Mouse (Mus musculus) intestine, embryonic 16.5 days (tissue): Measurements from ENCODE around the gene Adtrp. TPM values are rescaled to one million over a fixed set of nuclear protein-coding genes. Genes with fewer than 3 reads are reported as not detected.

Experiments used
- ATAC-seq: fragments of 200-750 bp; cut with Nextera tagmentation; 2 replicates; pipeline ENCODE4 v1.8.0; 2017; ENCODE audit warnings: moderate TSS enrichment, moderate library complexity
- H3K27ac ChIP-seq: fragments of 300-500 bp; sonication (generic); 2 replicates; pipeline ENCODE4 v1.5.1; 2014; ENCODE audit warnings: mild to moderate bottlenecking, low read length
- H3K27me3 ChIP-seq: fragments of 300-500 bp; sonication (generic); replicated peaks from 2 replicates; pipeline ENCODE4 v1.6.1; 2014; ENCODE audit warnings: low read length, control low read depth, mixed read lengths; ENCODE audit not compliant: control insufficient read depth, insufficient read depth
- H3K36me3 ChIP-seq: fragments of 300-500 bp; sonication (generic); 2 replicates; pipeline ENCODE4 v1.6.1; 2014; ENCODE audit warnings: low read length, control low read depth; ENCODE audit not compliant: control insufficient read depth, insufficient read depth
- H3K4me1 ChIP-seq: fragments of 300-500 bp; sonication (generic); 2 replicates; pipeline ENCODE4 v1.6.1; 2014; ENCODE audit warnings: low read length, control low read depth, mixed read lengths; ENCODE audit not compliant: control insufficient read depth, insufficient read depth
- H3K4me2 ChIP-seq: fragments of 300-500 bp; sonication (generic); 2 replicates; pipeline ENCODE4 v1.6.1; 2014; ENCODE audit warnings: low read depth, low read length, control low read depth
- H3K4me3 ChIP-seq: fragments of 300-500 bp; sonication (generic); 2 replicates; pipeline ENCODE4 v1.5.1; 2014; ENCODE audit warnings: mild to moderate bottlenecking, low read length
- H3K9ac ChIP-seq: fragments of 300-500 bp; sonication (generic); 2 replicates; pipeline ENCODE4 v1.6.1; 2014; ENCODE audit warnings: low read depth, low read length
- H3K9me3 ChIP-seq: fragments of 300-500 bp; sonication (generic); 2 replicates; pipeline ENCODE4 v1.6.1; 2016; ENCODE audit warnings: low read length, control low read depth; ENCODE audit not compliant: control insufficient read depth
- WGBS: fragments of 180-500 bp; shearing (Covaris S2); extraction: QIAGEN DNeasy Blood & Tissue Kit; methylation state at CpG from one replicate; pipeline ENCODE4 v1.1.7; 2014; 5-methylcytosine and 5-hydroxymethylcytosine counted together
- polyA plus RNA-seq: library from polyadenylated mRNA; unstranded; fragments of >200 nt; fragmentation: Nextera tagmentation; extraction: Ambion mirVana; gene quantifications from 2 replicates; pipeline ENCODE4 v1.2.1, GENCODE M21; 2015

The Adtrp gene
- polyA plus RNA-seq, result 21.5 and 32.5 TPM in 2 replicates

DNA sequence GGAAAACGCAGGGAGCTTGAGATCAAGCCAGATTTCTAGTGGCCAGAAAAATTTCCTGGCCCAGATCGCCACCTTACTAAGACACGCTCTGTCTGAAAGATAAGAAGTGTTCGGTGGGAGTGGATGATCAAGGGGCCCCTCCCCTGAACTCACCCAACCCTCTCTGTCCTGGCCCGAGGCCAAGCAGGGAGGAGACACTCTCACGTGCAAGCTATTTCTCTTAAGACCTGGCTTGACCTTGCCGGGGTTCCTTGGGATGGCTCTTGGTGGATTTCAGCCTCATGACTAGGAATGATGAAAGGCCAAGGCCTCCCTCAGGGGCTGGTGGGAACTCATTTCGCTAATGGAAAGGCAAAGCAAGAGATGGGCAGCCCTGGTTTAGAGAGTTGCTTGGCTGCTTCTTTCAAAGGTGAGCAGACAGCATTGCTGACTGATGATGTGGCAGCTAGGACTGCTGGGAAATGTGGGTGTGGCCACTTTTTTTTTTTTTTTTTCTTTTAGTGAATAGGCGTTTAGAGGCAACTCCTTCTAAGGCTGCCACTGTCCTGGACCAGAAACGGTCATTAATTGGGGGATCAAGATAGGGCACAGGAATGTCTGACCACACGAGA is at the start of gene Adtrp:
TSS of gene Adtrp (minus strand) at position 169 of the 611 bp plus-strand sequence.
- Histone ChIP-seq H3K4me3 (no peak within 1 kb of the TSS), H3K4me1 (no peaks in the 10 kb centered on the region), H3K36me3 (no peaks in the 10 kb centered on the region), H3K27ac (no peak within 1 kb of the TSS), H3K9ac (no peak within 1 kb of the TSS), H3K9me3 (no peaks in the 10 kb centered on the region), H3K27me3 (no peaks in the 10 kb centered on the region), H3K4me2 (no peak within 1 kb of the TSS)
- ATAC-seq, result peak; percentile 52
- WGBS, result 64% methylated on average over 11 of the region's 11 CpGs

DNA sequence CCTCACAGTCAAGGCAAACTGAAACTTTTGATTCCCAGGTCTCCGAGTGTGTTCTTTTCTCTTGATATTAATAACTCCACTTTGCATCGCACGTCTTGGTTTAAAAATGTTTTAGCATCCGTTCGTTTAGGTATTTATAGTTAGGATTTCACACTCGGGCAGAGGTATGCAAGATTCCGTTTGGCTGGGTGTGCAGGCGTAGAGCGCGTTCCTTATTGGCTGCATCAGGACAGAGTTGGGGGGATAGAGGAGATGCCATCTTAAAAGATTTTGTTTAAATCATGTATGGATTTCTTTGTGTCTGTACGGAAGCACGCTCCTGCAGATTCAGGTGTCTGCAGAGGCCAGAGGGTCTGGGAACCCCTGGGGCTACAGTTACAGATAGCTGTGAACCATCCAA is 44.5 kb upstream of the Adtrp start:
- H3K4me3 ChIP-seq, result no peak overlapping the region
- no peaks in the 10 kb centered on the region for H3K27me3 ChIP-seq
- no peak overlapping the region for H3K27ac ChIP-seq
- no peaks in the 10 kb centered on the region for H3K36me3 ChIP-seq
- no peaks in the 10 kb centered on the region for H3K4me1 ChIP-seq
- H3K4me2 ChIP-seq, result no peak overlapping the region
- no peak overlapping the region for H3K9ac ChIP-seq
- no peak for ATAC-seq
- no peaks in the 10 kb centered on the region for H3K9me3 ChIP-seq
- 94% methylated on average over 12 of the region's 12 CpGs for WGBS

DNA sequence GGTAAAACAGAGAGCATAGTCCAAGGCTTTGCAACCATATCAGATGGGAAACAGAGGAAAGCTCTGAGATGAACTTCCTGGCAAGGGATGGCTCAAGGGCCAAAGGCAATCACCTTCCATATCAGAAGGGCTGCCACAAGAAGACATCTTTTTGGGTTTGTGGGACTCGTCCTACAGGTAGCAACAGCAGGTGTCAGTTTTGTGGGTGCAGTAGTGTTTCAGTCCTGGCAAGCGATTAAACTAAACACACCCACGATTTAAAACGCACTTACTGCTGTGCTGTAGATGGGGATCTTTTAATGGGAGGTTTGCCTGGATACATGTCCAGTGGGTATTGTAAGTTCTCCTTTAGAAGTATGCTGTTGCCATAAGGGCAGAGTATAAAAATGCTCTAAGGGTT is 43.1 kb upstream of the Adtrp start:
- H3K4me3 ChIP-seq, result no peak overlapping the region
- no peak overlapping the region for H3K9ac ChIP-seq
- H3K4me1 ChIP-seq, result no peaks in the 10 kb centered on the region
- no peak overlapping the region for H3K4me2 ChIP-seq
- H3K27ac ChIP-seq, result no peak overlapping the region
- H3K9me3 ChIP-seq, result no peaks in the 10 kb centered on the region
- 85% methylated on average over 4 of the region's 4 CpGs for WGBS
- ATAC-seq, result no peak
- no peaks in the 10 kb centered on the region for H3K27me3 ChIP-seq
- no peaks in the 10 kb centered on the region for H3K36me3 ChIP-seq

DNA sequence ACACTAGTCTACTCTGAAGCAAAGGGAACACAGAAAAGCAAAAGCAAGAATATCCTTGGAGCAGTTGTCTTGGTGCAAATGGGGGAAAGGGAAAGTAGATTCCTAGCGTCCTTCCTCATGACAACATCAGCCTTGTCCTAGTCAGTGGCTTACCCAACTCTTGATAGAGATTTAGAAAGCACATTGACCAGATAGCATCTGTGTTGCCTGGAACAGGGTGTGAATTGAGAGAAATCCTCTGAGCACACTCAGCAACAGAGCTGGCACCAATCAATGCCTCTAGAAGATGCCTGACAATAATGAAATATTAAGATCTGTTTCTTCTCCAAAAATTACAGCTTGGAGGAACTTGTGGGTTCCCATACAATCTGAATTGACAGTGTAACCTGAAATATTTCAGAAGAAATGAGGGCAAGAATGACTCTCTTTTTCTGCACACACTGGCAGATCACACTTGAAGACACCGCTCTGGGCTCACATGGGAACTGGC is 42.7 kb upstream of the Adtrp start:
- Histone ChIP-seq H3K36me3 (no peaks in the 10 kb centered on the region), H3K9ac (no peak overlapping the region), H3K27ac (no peak overlapping the region), H3K4me2 (no peak overlapping the region), H3K27me3 (no peaks in the 10 kb centered on the region), H3K4me3 (no peak overlapping the region), H3K4me1 (no peaks in the 10 kb centered on the region), H3K9me3 (no peaks in the 10 kb centered on the region)
- WGBS, result 86% methylated on average over 2 of the region's 2 CpGs
- no peak for ATAC-seq

DNA sequence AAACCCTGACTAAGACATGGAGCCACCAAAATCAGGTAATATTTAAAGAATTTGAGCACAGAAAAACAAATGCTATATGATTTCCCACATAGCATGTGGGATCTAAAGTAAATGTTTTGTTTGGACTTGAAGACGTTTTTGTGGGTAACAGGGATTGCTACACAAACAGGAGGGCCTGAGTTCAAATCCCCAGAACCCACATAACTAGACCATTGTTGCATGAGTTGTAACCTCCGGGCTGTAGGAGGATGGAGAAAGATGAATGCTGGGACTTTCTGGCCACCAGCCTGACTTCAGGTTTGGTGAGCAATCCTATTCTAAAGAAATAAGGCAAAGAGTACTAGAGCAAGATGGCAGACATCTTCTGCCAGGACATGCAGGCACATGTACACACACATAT is 41.2 kb upstream of the Adtrp start:
- WGBS, result 74% methylated on average over 2 of the region's 2 CpGs
- no peak overlapping the region for H3K4me3 ChIP-seq
- H3K9me3 ChIP-seq, result no peaks in the 10 kb centered on the region
- no peaks in the 10 kb centered on the region for H3K4me1 ChIP-seq
- no peaks in the 10 kb centered on the region for H3K36me3 ChIP-seq
- H3K27ac ChIP-seq, result no peak overlapping the region
- no peak overlapping the region for H3K4me2 ChIP-seq
- no peak overlapping the region for H3K9ac ChIP-seq
- H3K27me3 ChIP-seq, result no peaks in the 10 kb centered on the region
- no peak for ATAC-seq

DNA sequence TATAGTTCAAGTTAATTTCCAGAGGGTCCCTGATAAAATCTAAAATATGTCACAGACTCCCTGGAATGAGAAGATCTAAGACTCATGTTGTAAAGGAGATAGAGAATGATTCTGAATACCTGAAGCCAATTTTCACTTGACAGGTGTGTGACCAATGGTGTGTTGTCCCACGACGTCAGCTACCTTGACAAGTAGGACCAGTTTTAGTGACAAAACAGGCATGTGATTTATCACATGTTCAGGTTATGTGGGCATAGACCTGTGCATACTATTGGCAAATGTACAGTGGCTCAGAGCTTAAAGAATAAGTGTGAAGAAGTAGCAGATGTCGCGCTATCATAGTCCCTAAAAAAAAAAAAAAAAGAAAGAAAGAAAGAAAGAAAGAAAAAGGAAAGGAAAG is 38.6 kb upstream of the Adtrp start:
- WGBS, result 86% methylated on average over 4 of the region's 4 CpGs
- H3K27me3 ChIP-seq, result no peaks in the 10 kb centered on the region
- no peak overlapping the region for H3K4me2 ChIP-seq
- no peak for ATAC-seq
- no peaks in the 10 kb centered on the region for H3K36me3 ChIP-seq
- H3K27ac ChIP-seq, result no peak overlapping the region
- H3K4me3 ChIP-seq, result no peak overlapping the region
- no peak overlapping the region for H3K9ac ChIP-seq
- no peaks in the 10 kb centered on the region for H3K9me3 ChIP-seq
- H3K4me1 ChIP-seq, result no peaks in the 10 kb centered on the region

DNA sequence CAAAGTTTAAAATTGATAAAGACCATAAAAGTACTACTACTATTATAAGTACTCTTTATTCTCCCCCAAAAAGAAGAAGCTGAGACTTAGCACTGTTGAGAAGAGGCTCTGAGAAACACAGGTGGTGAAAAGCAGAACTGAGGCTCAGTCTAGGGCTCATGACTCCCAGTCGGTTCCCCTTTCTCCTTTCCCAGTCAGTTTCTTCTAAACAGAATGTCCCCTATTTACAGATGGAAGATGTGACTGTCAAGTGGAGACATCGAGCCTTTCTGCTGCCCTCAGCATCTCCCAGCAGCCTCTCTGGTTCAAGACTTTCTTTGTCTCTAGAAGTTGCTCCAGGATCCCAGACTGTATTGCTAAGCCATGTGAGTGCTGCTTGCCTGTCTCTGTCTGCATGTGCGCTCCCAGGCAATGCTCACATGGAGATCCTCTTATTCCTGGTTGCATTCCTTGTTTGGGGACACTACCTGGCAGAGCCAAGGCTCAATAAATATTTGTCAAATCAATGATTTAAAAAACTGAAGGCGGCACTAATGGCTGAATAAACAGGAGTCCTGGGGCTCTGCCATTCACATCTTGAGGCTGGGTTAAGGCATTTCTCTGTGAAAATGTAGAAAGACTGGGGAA is 36.3 kb upstream of the Adtrp start:
- WGBS, result 49% methylated on average over 4 of the region's 4 CpGs
- Histone ChIP-seq H3K4me1 (no peaks in the 10 kb centered on the region), H3K27ac (no peak overlapping the region), H3K27me3 (no peaks in the 10 kb centered on the region), H3K4me2 (no peak overlapping the region), H3K9me3 (no peaks in the 10 kb centered on the region), H3K4me3 (no peak overlapping the region), H3K9ac (no peak overlapping the region), H3K36me3 (no peaks in the 10 kb centered on the region)
- no peak for ATAC-seq

DNA sequence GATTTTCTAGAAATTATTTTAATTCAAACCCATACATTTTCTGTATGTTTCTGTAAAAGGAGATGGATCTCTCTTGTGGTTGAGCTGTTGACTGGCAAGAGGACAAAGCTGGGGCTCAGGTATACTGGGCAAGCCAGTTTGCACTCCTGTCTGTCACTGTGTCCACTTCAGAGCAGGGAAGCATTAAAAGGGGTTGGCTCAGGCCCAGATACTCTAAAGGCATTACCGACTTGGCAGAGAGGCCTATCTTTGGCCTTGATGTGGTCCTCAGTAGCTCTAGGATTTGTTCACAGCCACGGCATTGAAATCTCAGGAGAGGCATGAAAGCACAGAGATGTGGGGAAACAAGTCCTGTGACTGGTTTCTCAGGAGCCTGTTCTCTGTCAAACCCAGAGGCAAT is 33.7 kb upstream of the Adtrp start:
- no peak; the same call in 1 of the 2 replicates for ATAC-seq
- no peak overlapping the region for H3K9ac ChIP-seq
- WGBS, result 71% methylated on average over 2 of the region's 2 CpGs

DNA sequence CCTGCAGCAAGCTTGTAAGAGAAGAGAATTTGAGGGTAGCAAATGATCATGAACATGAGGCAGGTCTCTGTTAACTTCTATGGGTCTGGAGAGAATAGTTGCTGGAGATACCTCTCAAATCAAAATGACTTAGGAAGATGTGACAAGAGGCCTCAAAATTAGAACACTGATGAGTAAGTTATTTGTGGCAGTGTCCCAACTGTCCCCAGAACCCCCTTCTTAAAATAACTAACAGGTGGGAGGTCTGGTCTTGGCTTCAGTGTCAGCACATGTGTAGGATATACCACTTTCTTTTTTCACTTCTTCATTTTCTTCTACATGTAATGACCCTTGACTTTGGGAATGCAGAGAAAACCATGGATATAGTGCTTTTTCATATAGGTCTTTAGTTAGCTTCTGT is 33.0 kb upstream of the Adtrp start:
- Histone ChIP-seq H3K36me3 (no peaks in the 10 kb centered on the region), H3K9ac (no peak overlapping the region), H3K4me1 (no peaks in the 10 kb centered on the region), H3K27ac (no peak overlapping the region), H3K4me2 (no peak overlapping the region), H3K27me3 (no peaks in the 10 kb centered on the region), H3K4me3 (no peak overlapping the region), H3K9me3 (no peaks in the 10 kb centered on the region)
- no peak for ATAC-seq

More for the DNA sequence above, 33.7 kb upstream of the Adtrp start:
- H3K36me3 ChIP-seq, result no peaks in the 10 kb centered on the region
- no peaks in the 10 kb centered on the region for H3K27me3 ChIP-seq
- no peak overlapping the region for H3K27ac ChIP-seq
- H3K4me2 ChIP-seq, result no peak overlapping the region
- H3K4me1 ChIP-seq, result no peaks in the 10 kb centered on the region
- no peaks in the 10 kb centered on the region for H3K9me3 ChIP-seq
- no peak overlapping the region for H3K4me3 ChIP-seq
